Mouse (Mus musculus): ENCODE results near the gene Zbp1. TPM values are rescaled to one million over a fixed set of nuclear protein-coding genes. Genes with fewer than 3 reads are reported as not detected.

Zbp1 gene
- 74.4 to 86.1 TPM (median 81.1 TPM) in 3 replicates for total RNA-seq (2017)

- ATAC-seq (replicated peaks; ENCODE audit: insufficient number of reproducible peaks, low FRiP score, low TSS enrichment, poor library complexity, severe bottlenecking): peak; percentile 76
Observed at GRCm38 (mm10) chr2:173218416-173219141, at the start of gene Zbp1. Gene Zbp1, minus strand, starts transcription at chr2:173218923.

- no peak for ATAC-seq (replicated peaks; ENCODE audit: insufficient number of reproducible peaks, low FRiP score, low TSS enrichment, poor library complexity, severe bottlenecking)
Observed at GRCm38 (mm10) chr2:173267562-173267961, 48.8 kb upstream of the Zbp1 start.

- no peak for ATAC-seq (replicated peaks; ENCODE audit: insufficient number of reproducible peaks, low FRiP score, low TSS enrichment, poor library complexity, severe bottlenecking)
Observed at GRCm38 (mm10) chr2:173266349-173267112, 47.8 kb upstream of the Zbp1 start.

- no peak for ATAC-seq (replicated peaks; ENCODE audit: insufficient number of reproducible peaks, low FRiP score, low TSS enrichment, poor library complexity, severe bottlenecking)
Observed at GRCm38 (mm10) chr2:173265468-173266265, 46.9 kb upstream of the Zbp1 start.

- ATAC-seq (replicated peaks; ENCODE audit: insufficient number of reproducible peaks, low FRiP score, low TSS enrichment, poor library complexity, severe bottlenecking): no peak; the same call in 1 of the 2 replicates
Observed at GRCm38 (mm10) chr2:173264467-173265128, 45.9 kb upstream of the Zbp1 start.

- peak; percentile 34; the same call in 1 of the 2 replicates for ATAC-seq (replicated peaks; ENCODE audit: insufficient number of reproducible peaks, low FRiP score, low TSS enrichment, poor library complexity, severe bottlenecking)
Observed at GRCm38 (mm10) chr2:173263636-173264330, 45.1 kb upstream of the Zbp1 start.

- no peak for ATAC-seq (replicated peaks; ENCODE audit: insufficient number of reproducible peaks, low FRiP score, low TSS enrichment, poor library complexity, severe bottlenecking)
Observed at GRCm38 (mm10) chr2:173261497-173261896, 42.8 kb upstream of the Zbp1 start.

- no peak for ATAC-seq (replicated peaks; ENCODE audit: insufficient number of reproducible peaks, low FRiP score, low TSS enrichment, poor library complexity, severe bottlenecking)
Observed at GRCm38 (mm10) chr2:173258459-173259091, 39.9 kb upstream of the Zbp1 start.

- ATAC-seq (replicated peaks; ENCODE audit: insufficient number of reproducible peaks, low FRiP score, low TSS enrichment, poor library complexity, severe bottlenecking): no peak
Observed at GRCm38 (mm10) chr2:173257610-173258009, 38.9 kb upstream of the Zbp1 start.

GRCm38 (mm10) chr2:173256552-173256949 lies 37.8 kb upstream of the Zbp1 start:
- no peak for ATAC-seq (replicated peaks; ENCODE audit: insufficient number of reproducible peaks, low FRiP score, low TSS enrichment, poor library complexity, severe bottlenecking)

- ATAC-seq (replicated peaks; ENCODE audit: insufficient number of reproducible peaks, low FRiP score, low TSS enrichment, poor library complexity, severe bottlenecking): no peak
Observed at GRCm38 (mm10) chr2:173255810-173256551, 37.3 kb upstream of the Zbp1 start.

GRCm38 (mm10) chr2:173253761-173254662 lies 35.3 kb upstream of the Zbp1 start:
- ATAC-seq (replicated peaks; ENCODE audit: insufficient number of reproducible peaks, low FRiP score, low TSS enrichment, poor library complexity, severe bottlenecking): no peak

GRCm38 (mm10) chr2:173251675-173252074 lies 33.0 kb upstream of the Zbp1 start:
- ATAC-seq (replicated peaks; ENCODE audit: insufficient number of reproducible peaks, low FRiP score, low TSS enrichment, poor library complexity, severe bottlenecking): no peak

- ATAC-seq (replicated peaks; ENCODE audit: insufficient number of reproducible peaks, low FRiP score, low TSS enrichment, poor library complexity, severe bottlenecking): 0 out of 2 replicates have a peak, but pooled peaks have one; percentile 8
Observed at GRCm38 (mm10) chr2:173251133-173251532, 32.4 kb upstream of the Zbp1 start.

- no peak for ATAC-seq (replicated peaks; ENCODE audit: insufficient number of reproducible peaks, low FRiP score, low TSS enrichment, poor library complexity, severe bottlenecking)
Observed at GRCm38 (mm10) chr2:173250411-173250810, 31.7 kb upstream of the Zbp1 start.

- no peak for ATAC-seq (replicated peaks; ENCODE audit: insufficient number of reproducible peaks, low FRiP score, low TSS enrichment, poor library complexity, severe bottlenecking)
Observed at GRCm38 (mm10) chr2:173249965-173250364, 31.2 kb upstream of the Zbp1 start.

All from monocyte, adult 5-6 weeks (primary cell).